Mouse (Mus musculus): ENCODE results near the gene Ak4. TPM values are rescaled to one million over a fixed set of nuclear protein-coding genes. Genes with fewer than 3 reads are reported as not detected.

The Ak4 gene
- total RNA-seq, 1 experiment, result 48.1 TPM

DNA sequence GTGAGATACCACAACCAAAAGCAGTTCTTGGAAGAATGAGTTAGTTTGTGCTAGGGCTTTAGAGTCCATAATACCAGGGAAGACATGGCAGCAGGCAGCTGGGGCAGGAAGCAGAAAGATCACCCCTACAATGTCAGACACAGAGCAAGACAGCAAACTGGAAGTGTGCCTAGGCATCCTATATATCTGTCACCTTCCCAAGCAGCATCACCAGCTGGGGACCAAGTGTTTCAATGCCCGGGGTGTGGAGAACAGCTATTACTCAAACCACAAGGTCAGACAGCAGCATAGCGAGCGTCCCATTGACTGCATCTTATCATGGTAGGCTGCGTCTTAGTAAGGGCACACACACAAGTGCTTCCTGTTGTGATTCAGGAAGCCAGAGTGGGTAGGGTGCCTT, 32.0 kb downstream of the Ak4 start:
- in situ Hi-C loops (cut with MboI; ENCODE audit: low sequenced_read_pairs in 2 of 2, unreplicated experiment in 2 of 2), result no loop called here
- Histone ChIP-seq H3K4me3 (ENCODE audit: insufficient read depth in 1 of 2, low read depth in 1 of 2, low read length in 2 of 2, poor library complexity in 1 of 2, severe bottlenecking in 1 of 2) (no peak overlapping the region), H3K4me1 (ENCODE audit: control insufficient read depth in 2 of 2, insufficient read depth in 2 of 2, low read length in 2 of 2, poor library complexity in 1 of 2) (0 out of 4 replicates have a peak, but pooled peaks cover 0 to 4% of the 10 kb centered on the region in 2 experiments), H3K36me3 (ENCODE audit: control insufficient read depth, insufficient read depth, low read length, poor library complexity, severe bottlenecking) (peaks cover 5% of the 10 kb centered on the region; the same call in 1 of the 2 replicates), H3K9me3 (ENCODE audit: control insufficient read depth, insufficient read depth, low read depth, low read length) (no peaks in the 10 kb centered on the region), H3K9ac (ENCODE audit: insufficient read depth, low read depth, low read length, poor library complexity, severe bottlenecking) (no peak overlapping the region), H3K27ac (ENCODE audit: insufficient read depth, low read depth, low read length, poor library complexity, severe bottlenecking) (no peak overlapping the region)
- TF ChIP-seq ZC3H11A (IDR thresholded peaks at IDR 0.05; ENCODE audit: borderline replicate concordance, low read depth, low read length) (no peak), CHD2 (IDR thresholded peaks at IDR 0.05; ENCODE audit: low read depth, low read length) (no peak), MAFK (IDR thresholded peaks at IDR 0.05; ENCODE audit: insufficient read depth, low read depth, low read length) (no peak), HCFC1 (IDR thresholded peaks at IDR 0.05; ENCODE audit: borderline replicate concordance, insufficient read depth, low read length) (no peak), ZNF384 (IDR thresholded peaks at IDR 0.05; ENCODE audit: low read depth, low read length) (no peak)
- DNase-seq (ENCODE audit: low read depth, low spot score), result no peak

DNA sequence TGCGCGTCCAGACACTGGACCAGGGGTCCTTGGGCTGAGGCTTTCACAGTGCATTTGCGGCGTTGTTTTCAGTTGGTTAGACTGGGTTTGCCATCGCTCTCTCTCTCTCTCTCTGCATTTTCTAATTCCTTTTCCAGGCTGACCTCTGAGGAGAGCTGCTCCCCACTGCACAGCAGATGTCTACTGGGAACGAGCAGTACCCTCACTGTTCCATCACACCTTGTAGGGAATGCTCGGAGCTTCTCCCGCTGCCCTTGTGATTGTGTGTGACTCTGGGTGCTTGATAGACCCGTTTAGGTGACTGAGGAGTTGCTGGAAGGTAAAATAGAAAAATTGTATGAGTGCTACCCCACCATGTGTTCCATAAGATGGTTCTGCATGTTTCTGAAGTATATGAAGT, 33.8 kb downstream of the Ak4 start:
- peaks cover 2 to 5% of the 10 kb centered on the region in 2 experiments; a peak in 1 of 4 replicates for H3K4me1 ChIP-seq (ENCODE audit: control insufficient read depth in 2 of 2, insufficient read depth in 2 of 2, low read length in 2 of 2, poor library complexity in 1 of 2)
- no peak for DNase-seq (ENCODE audit: low read depth, low spot score)
- no peaks in the 10 kb centered on the region for H3K9me3 ChIP-seq (ENCODE audit: control insufficient read depth, insufficient read depth, low read depth, low read length)
- H3K27ac ChIP-seq (ENCODE audit: insufficient read depth, low read depth, low read length, poor library complexity, severe bottlenecking), result no peak overlapping the region
- no peak overlapping the region for H3K9ac ChIP-seq (ENCODE audit: insufficient read depth, low read depth, low read length, poor library complexity, severe bottlenecking)
- TF ChIP-seq ZC3H11A (IDR thresholded peaks at IDR 0.05; ENCODE audit: borderline replicate concordance, low read depth, low read length), result no peak
- no peak for TF ChIP-seq MAFK (IDR thresholded peaks at IDR 0.05; ENCODE audit: insufficient read depth, low read depth, low read length)
- TF ChIP-seq HCFC1 (IDR thresholded peaks at IDR 0.05; ENCODE audit: borderline replicate concordance, insufficient read depth, low read length), result no peak
- TF ChIP-seq ZNF384 (IDR thresholded peaks at IDR 0.05; ENCODE audit: low read depth, low read length), result no peak
- no peak for TF ChIP-seq CHD2 (IDR thresholded peaks at IDR 0.05; ENCODE audit: low read depth, low read length)
- no peak overlapping the region for H3K4me3 ChIP-seq (ENCODE audit: insufficient read depth in 1 of 2, low read depth in 1 of 2, low read length in 2 of 2, poor library complexity in 1 of 2, severe bottlenecking in 1 of 2)
- H3K36me3 ChIP-seq (ENCODE audit: control insufficient read depth, insufficient read depth, low read length, poor library complexity, severe bottlenecking), result peaks cover 5% of the 10 kb centered on the region; the same call in 1 of the 2 replicates
- in situ Hi-C loops (cut with MboI; ENCODE audit: low sequenced_read_pairs in 2 of 2, unreplicated experiment in 2 of 2), result no loop called here

DNA sequence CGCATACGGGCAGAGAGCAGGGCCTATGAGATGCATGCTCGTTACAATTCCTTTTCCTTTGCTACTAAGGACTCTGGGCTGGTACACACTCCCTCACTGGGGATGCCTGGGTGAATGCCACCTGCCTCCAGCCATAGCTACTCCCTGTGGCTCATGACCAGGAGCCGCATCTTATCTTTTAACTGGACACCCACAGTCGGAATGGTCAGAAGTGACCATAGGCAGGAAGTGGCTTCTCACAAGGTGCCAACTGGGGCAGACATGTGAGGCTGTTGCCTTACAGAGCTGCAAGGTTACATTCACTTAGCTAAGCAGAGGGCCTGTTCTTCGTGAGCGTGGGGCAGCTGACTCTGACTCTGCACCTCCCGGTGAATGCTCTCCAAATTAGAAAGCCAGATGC, 38.1 kb downstream of the Ak4 start:
- in situ Hi-C loops (cut with MboI; ENCODE audit: low sequenced_read_pairs in 2 of 2, unreplicated experiment in 2 of 2), result no loop called here
- H3K4me1 ChIP-seq (ENCODE audit: control insufficient read depth in 2 of 2, insufficient read depth in 2 of 2, low read length in 2 of 2, poor library complexity in 1 of 2), result peaks cover 2 to 5% of the 10 kb centered on the region in 2 experiments; a peak in 1 of 4 replicates
- no peak for DNase-seq (ENCODE audit: low read depth, low spot score)

DNA sequence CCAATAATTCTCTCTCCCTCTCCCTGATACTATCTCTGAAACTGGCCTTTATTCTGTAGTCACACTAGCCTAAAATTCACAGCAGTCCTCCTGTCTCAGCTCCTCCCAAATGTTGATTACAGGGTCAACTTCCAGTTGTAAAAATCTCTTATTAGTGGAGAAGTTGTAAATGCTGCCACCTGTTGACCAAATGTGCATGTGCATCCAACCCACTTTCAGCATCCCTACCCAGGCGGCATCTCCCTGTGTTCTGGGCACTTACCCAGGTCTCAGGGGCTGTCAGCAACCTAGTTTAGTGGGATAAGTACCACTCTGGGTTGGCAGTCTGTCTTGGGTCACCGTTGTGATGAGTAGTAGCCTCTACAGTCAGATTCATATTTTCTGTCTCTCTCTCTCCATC, 39.3 kb downstream of the Ak4 start:
- H3K36me3 ChIP-seq (ENCODE audit: control insufficient read depth, insufficient read depth, low read length, poor library complexity, severe bottlenecking), result peaks cover under 1% of the 10 kb centered on the region; the same call in 1 of the 2 replicates
- H3K4me1 ChIP-seq (ENCODE audit: control insufficient read depth in 2 of 2, insufficient read depth in 2 of 2, low read length in 2 of 2, poor library complexity in 1 of 2), result peaks cover 2 to 5% of the 10 kb centered on the region in 2 experiments; a peak in 1 of 4 replicates
- no peak overlapping the region for H3K9ac ChIP-seq (ENCODE audit: insufficient read depth, low read depth, low read length, poor library complexity, severe bottlenecking)
- H3K4me3 ChIP-seq (ENCODE audit: insufficient read depth in 1 of 2, low read depth in 1 of 2, low read length in 2 of 2, poor library complexity in 1 of 2, severe bottlenecking in 1 of 2), result no peak overlapping the region
- no peaks in the 10 kb centered on the region for H3K9me3 ChIP-seq (ENCODE audit: control insufficient read depth, insufficient read depth, low read depth, low read length)
- TF ChIP-seq CHD2 (IDR thresholded peaks at IDR 0.05; ENCODE audit: low read depth, low read length) (no peak), ZC3H11A (IDR thresholded peaks at IDR 0.05; ENCODE audit: borderline replicate concordance, low read depth, low read length) (no peak), MAFK (IDR thresholded peaks at IDR 0.05; ENCODE audit: insufficient read depth, low read depth, low read length) (no peak), ZNF384 (IDR thresholded peaks at IDR 0.05; ENCODE audit: low read depth, low read length) (no peak), HCFC1 (IDR thresholded peaks at IDR 0.05; ENCODE audit: borderline replicate concordance, insufficient read depth, low read length) (no peak)
- DNase-seq (ENCODE audit: low read depth, low spot score), result peak; percentile 42
- no peak overlapping the region for H3K27ac ChIP-seq (ENCODE audit: insufficient read depth, low read depth, low read length, poor library complexity, severe bottlenecking)
- in situ Hi-C loops (cut with MboI; ENCODE audit: low sequenced_read_pairs in 2 of 2, unreplicated experiment in 2 of 2), result no loop called here

More for the DNA sequence above, 38.1 kb downstream of the Ak4 start:
- H3K9ac ChIP-seq (ENCODE audit: insufficient read depth, low read depth, low read length, poor library complexity, severe bottlenecking), result peak overlapping the region; percentile 39; the same call in 1 of the 2 replicates
- no peaks in the 10 kb centered on the region for H3K9me3 ChIP-seq (ENCODE audit: control insufficient read depth, insufficient read depth, low read depth, low read length)
- TF ChIP-seq CHD2 (IDR thresholded peaks at IDR 0.05; ENCODE audit: low read depth, low read length), result no peak
- TF ChIP-seq MAFK (IDR thresholded peaks at IDR 0.05; ENCODE audit: insufficient read depth, low read depth, low read length), result no peak
- TF ChIP-seq ZNF384 (IDR thresholded peaks at IDR 0.05; ENCODE audit: low read depth, low read length), result no peak
- no peak for TF ChIP-seq HCFC1 (IDR thresholded peaks at IDR 0.05; ENCODE audit: borderline replicate concordance, insufficient read depth, low read length)
- no peak for TF ChIP-seq ZC3H11A (IDR thresholded peaks at IDR 0.05; ENCODE audit: borderline replicate concordance, low read depth, low read length)
- H3K36me3 ChIP-seq (ENCODE audit: control insufficient read depth, insufficient read depth, low read length, poor library complexity, severe bottlenecking), result peaks cover 5% of the 10 kb centered on the region; the same call in 1 of the 2 replicates
- H3K27ac ChIP-seq (ENCODE audit: insufficient read depth, low read depth, low read length, poor library complexity, severe bottlenecking), result no peak overlapping the region
- H3K4me3 ChIP-seq (ENCODE audit: insufficient read depth in 1 of 2, low read depth in 1 of 2, low read length in 2 of 2, poor library complexity in 1 of 2, severe bottlenecking in 1 of 2), result no peak overlapping the region

Measured in ES-E14 (cell line).